Mouse (Mus musculus): ENCODE results near the gene Arl4c.

DNA sequence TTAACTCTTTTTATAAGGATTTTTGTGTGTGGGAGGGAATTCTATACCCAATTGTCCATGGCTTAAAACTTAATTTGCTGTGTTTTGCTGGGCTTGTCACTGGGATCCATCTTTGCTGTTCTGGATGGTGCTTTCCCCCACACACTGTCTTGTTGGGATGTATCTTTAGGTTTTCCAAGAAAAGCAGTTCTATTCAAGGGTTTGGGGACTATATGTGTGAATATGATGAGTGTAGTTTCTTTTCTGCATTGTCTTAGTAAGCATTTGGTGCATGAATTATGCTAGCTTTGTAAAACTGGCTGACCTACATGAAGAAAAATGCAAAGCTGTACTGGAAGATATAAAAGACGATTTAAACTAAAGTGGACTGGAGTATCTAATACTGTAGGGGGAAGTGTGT, 23.7 kb upstream of the Arl4c start:
- no peak for TF ChIP-seq CTCF (IDR thresholded peaks at IDR 0.05; ENCODE audit: low read depth)
- no peak for TF ChIP-seq EP300 (IDR thresholded peaks at IDR 0.05; ENCODE audit: low read depth)

Data from liver, embryonic 14.5 days (tissue).